Mouse (Mus musculus): Measurements from ENCODE around the gene Ribc2.

Ribc2 gene

DNA sequence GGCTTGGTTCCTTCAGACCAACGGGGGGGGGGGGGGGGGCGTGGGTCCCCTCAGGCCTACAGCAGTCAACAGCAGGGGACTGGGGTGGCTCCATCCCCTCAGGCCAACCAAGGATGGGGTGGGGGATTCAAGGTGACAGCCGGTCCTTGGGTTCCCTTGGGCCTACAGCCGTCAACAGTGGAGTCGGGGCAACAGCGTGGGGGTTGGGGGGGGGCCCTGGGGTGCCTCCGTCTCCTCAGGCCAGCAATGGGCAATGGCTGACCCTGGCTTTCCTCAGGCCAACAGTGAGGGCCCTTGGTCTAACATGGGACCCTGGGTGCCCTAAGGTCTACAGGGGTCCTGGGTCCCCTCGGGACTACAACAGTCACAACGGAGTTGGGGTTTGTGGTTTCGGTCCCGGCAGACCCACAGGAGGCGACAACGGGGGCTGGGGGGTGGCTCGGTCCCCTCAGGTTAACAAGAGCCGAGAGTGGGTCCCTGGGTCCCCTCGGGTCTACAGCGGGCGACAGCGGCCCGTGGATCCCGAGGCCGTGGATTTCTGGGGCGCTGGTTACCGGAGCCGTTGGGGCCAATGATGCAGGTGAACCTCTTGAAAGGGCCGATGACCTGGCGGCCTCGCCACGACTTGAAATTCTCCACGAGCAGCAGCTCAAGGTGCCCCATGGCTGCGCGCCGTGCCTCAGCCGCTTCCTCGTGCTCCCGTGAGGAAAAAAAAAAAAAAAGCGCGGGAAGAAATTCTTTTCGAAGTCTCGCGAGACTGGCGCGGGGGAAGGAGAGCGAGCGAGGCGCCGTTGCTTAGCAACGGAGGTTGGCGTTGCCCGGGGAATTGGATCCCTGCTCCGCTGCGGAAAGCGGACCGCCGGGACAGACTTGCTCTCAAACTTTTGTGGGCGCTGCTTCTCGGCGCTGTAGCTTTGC lies at the start of gene Ribc2, which contains the start of gene Smc1b:
Gene Ribc2 (plus strand): TSS at position 804 of the 918 bp plus-strand sequence.
Gene Smc1b (minus strand): TSS at position 690 of the 918 bp plus-strand sequence.
- no peak for DNase-seq (ENCODE audit: low read depth in 1 of 2, low spot score in 2 of 2)

DNA sequence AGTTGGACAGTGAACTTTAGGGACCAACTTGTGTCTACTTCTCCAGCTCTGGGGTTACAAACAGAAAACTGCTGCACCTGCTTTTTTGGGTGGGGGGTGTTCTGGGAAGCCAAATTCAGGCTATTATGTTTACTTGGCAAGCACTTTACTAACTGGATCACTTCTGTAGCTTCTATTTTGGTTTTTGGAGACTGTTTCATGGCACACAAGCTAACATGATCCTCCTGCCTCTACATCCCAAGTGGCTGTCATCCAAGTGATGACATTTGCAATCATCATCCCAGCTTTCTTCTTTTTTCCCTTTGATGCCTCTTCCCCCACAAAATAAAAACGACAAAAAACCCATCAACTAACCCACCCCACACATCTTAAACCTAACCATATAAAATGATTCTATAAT lies 46.2 kb upstream of the Ribc2 start:
- DNase-seq (ENCODE audit: low read depth in 1 of 2, low spot score in 2 of 2): no peak

DNA sequence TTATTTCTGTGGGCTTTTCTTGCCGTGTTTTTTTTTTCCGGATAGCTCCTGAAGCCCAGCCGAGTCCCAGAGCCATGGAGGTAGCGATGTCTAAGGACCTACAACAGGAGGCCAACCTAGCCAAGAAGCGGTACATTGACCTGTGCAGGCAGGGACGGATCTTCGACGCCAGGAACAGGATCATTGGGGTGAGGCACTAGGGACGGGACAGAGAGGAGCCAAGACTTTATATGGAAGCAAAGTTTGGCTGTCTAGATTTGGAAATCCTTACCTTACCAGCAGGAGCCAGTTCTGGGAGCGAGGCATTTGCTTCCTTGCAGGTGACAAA lies 279 bp downstream of the Ribc2 start:
- DNase-seq (ENCODE audit: low read depth in 1 of 2, low spot score in 2 of 2): no peak

DNA sequence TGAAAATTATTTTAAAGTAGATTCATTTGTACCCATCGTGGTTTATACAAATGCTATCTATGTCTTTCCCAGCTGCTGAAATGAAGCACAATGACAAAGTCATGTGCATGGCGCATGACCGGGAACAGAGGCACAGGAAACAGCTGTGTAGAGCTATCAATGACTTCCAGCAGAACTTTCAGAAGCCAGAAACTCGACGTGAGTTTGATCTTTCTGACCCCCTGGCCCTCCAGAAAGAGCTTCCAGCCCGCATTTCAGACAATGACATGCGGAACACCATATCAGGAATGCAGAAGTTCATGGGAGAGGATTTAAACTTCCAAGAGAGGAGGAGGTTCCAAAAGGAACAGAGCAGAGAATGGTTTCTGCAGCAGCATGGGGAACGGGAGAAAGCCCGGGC lies 3.3 kb downstream of the Ribc2 start:
- DNase-seq (ENCODE audit: low read depth in 1 of 2, low spot score in 2 of 2): no peak

DNA sequence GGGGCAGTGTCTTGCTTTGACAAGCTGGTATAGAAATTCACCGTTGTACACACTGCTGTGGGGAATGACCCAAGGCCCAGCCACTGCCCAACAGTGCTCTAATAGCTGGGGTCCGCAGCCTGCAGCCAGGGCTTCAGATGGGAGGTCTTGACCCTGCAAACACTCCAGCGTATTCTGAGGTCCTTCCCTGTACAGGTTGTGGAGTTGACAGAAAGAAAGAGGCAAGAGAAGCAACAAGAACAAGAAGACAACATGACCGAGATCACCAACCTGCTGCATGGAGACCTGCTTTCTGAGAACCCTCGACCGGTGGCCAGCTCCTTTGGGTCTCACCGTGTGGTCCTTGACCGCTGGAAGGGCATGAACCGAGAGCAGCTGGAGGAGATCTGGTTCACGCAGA lies 9.4 kb downstream of the Ribc2 start:
- DNase-seq (ENCODE audit: low read depth in 1 of 2, low spot score in 2 of 2): no peak

DNA sequence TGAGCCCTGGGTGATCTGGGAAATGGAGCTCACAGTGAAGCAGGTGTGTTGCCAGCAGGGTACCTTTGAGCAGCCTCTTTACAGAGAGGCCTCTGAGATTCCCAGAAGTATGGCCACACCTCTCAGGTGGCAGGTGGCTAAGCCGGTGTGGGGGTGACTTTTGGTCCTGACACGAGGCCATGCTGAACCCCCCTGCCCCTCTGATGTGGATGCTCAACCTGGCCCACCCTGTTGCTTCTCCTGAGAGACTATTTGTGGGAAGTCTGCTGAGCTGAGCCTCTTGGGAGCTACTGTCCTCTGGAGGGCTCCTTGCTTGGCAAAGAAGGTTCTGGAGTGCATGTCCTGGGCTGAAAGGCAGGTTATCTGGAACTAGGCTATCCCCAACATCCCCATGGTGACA lies 10.6 kb downstream of the Ribc2 start:
- no peak for DNase-seq (ENCODE audit: low read depth in 1 of 2, low spot score in 2 of 2)

DNA sequence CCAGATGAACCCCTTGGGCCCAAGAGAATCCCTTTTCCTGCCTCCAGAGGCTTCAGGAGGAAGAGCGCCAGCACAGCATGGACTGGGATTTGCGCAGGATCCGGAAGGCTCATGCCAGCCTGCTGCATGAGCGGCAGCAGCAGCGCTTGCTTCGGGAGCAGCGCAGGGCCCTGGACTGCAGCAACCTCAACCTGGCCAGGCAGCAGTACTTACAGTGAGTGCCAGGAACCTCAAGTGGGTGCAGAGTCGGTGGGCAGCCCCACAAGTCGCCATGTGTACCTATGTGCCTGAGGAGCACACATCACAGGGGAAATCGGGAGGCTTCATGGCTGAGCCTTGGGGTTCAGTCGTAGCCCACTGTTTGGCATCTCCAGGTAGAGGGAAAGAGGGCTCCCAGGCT lies 11.3 kb downstream of the Ribc2 start:
- DNase-seq (ENCODE audit: low read depth in 1 of 2, low spot score in 2 of 2): no peak

DNA sequence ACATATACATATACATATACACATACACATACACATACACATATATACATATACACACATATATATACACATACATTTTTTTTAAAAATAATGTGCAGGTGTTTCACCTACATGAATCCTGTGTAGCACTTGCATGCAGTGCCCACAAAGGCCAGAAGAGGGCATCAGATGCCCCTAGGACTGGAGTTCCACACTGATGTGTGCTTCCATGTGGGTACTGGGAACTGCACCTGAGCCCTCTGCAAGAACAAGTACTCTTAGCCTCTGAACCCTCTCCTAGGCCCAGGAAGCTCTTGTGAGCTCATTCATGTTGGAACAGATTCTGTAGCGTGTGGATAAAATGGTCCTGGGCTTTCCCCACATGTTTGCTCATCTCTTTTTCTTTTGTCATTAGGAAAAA lies 11.9 kb downstream of the Ribc2 start:
- no peak for DNase-seq (ENCODE audit: low read depth in 1 of 2, low spot score in 2 of 2)

DNA sequence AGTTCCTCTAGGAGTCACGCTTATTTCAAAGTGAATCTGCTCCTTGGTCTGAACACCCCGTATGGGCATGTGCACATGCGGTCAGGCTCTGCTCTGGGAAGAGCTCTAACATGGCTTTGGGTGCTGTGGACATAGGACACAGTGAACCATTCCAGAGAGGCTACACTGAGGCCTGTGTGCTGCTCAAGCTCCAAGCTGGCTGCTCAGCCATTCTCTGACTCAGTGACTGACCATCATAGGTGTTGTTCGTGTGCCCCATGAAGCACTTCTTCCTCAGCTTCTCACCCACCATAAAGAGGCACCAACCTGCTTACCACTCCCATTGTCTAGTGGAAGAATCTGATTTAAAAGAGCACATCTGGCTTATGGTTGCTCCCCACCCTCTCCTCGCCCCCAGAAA lies 12.4 kb downstream of the Ribc2 start:
- DNase-seq (ENCODE audit: low read depth in 1 of 2, low spot score in 2 of 2): no peak

DNA sequence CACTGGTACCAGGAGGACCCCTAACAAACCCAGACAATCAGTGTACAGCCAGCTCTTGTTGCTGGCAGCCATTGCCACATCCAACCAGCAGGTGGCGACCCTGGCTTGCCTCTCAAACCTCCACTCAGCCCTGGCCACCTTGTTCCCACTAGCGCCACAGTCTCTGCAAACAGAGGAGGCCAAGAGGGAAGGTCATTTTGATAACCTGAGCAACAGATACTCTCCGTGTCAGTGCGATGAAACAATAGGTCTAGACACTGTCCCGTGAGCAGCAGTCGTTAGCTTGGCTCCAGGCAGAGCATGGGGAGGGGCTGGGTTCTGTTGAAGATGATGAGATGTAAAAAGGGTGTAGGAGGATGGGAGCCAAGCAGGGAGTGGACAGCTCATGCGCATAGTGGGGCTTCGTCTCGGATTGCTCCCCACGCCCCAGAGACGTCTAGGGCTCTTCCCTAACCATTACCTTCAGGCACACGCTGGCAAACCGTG lies 19.6 kb downstream of the Ribc2 start:
- DNase-seq (ENCODE audit: low read depth in 1 of 2, low spot score in 2 of 2): no peak

DNA sequence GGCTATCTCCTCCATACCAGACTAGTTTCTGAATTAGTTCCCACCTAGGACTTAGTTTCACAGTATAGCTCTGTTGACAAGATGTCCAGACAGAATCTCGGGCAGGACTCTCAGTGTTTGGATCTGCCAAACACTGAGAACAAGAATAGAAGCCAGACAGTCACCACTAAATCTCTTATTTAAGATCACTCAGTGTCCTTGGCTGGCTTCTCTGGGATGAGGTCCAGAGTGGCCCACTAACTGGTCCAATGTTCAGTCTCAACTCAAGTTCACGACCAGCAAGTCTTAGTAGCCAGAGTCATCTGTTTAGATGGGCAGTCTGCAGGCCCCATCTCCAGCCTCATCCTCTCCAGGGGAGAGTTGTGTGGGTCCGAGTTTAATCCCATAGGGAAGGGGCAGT lies 20.7 kb downstream of the Ribc2 start:
- no peak for DNase-seq (ENCODE audit: low read depth in 1 of 2, low spot score in 2 of 2)

DNA sequence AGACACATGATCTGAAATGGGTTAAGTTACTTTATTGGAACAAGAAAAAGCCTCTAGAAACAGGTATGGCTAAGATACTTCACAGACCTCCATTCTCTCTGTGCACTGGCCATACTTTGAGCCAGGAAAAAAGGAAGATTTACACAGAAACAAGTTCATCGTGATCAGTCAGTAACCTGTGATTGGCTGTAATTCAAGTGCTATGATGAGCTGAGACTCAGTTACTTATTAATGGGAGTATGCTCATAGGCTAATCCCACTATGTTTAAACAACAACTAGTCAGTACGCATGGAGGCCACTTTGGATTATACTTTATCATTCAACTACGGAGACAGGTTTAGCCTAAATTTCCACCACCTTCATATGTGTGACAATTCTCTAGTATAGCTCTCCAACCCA lies 22.2 kb downstream of the Ribc2 start:
- no peak for DNase-seq (ENCODE audit: low read depth in 1 of 2, low spot score in 2 of 2)

DNA sequence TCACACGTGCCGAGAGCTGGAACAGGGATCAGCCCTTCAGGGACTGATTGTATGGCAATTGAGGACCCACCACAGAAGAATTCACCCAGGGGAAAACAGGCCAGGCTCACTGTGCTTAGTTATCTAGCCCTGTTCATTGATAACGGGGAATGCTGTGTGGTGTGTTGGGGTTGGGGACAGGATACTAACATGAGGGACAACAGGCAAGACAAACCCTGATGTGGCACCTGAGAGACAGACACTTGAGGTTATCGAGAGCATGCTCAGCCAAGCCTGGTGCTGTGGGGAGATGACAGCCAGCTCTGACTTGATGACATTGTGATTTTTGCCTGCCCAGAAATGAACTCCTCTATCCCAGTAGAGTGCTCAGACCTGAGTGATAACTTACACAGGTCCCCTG lies 24.3 kb downstream of the Ribc2 start:
- DNase-seq (ENCODE audit: low read depth in 1 of 2, low spot score in 2 of 2): no peak

DNA sequence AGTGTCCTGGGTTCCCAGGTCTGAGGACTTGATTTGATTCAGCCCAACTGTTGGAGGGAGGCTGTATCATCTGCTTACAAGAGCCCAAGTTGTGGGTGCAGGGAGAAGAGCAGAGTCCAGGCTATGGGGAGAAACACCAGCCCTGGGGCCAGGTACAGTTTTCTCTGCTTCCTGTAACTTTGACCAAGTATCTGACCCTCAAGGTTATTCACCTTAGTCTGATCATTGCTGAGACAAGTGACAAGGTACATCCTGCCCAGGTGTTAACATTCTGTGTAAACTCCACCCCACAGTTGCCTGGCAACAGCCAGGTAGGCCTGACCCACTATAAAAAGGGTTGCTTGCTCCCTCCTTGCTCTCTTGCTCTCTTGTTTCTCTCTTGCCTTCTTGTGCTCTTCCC lies 29.5 kb downstream of the Ribc2 start:
- no peak for DNase-seq (ENCODE audit: low read depth in 1 of 2, low spot score in 2 of 2)

DNA sequence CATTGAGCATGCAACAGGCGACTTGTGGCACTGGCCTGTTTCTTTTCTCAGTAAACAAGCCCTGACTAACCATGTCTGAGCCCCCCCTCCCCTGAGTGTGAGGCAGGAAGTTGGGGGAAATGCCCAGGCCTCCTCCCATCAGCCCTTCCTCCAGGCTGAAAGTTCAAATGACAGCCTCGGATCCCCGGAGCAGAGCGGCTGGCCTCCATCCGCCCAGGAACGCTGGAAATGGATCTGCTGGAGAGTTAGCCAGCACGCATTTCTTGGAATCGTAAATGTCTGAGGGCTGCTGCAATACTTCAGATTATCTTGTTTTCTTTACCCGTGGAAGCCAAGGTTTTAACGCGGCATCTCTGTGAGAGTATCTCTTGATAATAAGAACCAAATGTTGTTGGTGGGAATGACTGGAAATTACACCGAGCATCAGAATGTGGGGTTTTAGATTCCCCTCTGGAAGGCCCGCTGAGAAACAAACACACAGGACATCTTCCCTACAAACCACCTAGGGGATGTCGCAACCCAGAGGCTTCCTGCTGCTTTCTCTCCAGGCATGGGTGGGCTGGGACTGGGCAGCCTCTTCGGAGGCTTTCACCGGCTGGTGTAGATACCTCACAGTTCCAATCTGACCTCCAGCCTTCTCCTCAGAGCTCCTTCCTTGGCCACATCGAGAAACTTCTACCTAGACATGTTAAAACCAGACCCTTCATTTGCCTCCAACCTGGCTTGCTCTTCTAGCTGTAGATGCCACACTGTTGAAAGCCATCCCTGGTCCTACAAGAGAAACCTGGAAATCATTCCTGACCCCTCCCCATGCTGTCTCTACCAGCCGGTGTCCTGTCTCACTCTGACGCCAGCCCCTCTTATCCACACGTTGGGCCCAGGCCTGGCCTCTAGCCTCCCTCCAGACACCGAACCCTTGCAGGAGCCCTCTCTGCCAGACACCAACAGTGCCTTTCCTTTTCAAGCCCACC lies 31.1 kb downstream of the Ribc2 start:
- DNase-seq (ENCODE audit: low read depth in 1 of 2, low spot score in 2 of 2): no peak

DNA sequence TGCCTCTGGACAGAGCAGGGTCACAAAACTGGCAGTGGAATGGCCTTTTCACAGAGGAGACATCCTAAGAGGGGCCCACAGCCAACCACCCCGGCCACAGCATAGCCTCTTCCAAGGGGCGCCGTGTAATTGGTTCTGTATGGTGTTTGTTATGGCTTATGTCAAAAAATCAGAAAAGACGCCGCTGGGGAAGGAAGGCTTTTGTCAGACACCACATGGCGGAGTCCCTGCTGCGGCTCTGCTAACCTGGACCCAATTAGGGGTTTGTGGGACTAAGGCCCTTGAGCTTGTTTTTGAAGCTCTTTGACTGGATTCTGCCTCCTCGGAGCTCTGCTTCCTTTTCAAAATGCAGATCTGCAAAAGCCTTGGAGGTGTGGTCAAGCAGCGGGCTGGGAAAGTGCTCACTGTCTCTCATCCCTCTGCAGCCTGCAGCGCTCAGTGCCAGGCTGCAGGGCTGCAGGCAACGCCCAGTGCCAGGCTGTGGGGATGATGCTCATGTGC lies 34.6 kb downstream of the Ribc2 start:
- DNase-seq (ENCODE audit: low read depth in 1 of 2, low spot score in 2 of 2): no peak

DNA sequence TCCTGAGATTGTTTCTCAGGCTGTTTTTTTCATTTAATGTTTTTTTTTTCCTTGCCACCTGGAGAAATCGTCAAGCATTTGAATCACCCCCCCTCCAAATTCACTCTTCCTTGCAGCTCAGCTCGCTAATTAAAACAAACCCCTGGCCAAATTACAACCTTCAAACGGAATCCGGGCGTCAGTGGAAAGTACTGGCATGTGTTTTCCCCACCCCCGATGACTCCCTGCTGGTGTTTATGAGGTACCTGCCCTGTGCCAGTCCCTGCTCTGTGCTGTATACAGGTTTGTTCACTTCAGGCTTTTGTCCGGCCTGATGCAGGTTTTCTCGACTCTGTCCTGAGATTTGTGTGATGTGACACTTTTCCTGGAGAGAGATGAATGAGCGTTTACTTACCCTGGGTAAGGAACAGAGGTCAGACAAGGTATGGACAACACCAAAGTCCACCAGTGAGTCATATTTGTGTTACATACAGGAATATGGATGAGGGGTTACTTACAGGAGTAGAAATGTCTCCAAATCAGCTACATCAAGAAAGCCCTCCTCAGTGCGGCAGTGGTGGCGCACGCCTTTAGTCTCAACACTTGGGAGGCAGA lies 35.3 kb downstream of the Ribc2 start:
- no peak for DNase-seq (ENCODE audit: low read depth in 1 of 2, low spot score in 2 of 2)

DNA sequence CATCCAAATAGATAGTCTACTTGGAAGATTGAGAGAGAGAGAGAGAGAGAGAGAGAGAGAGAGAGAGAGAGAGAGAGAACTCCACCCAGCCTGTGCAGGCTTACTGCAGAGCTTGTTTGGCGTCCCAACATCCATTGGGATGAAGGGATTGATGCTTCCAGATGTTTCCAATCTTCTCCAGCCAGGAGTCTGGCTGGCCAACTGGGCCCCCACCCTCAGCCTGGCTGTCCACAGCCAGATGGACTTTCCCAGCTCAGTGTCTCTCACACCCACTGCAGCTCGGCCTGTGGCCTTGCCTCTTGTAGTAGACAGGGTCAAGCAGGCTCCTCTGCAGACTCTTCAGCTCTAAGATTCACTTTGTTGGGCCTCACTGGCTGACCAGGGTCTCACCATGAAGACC lies 40.2 kb downstream of the Ribc2 start:
- no peak for DNase-seq (ENCODE audit: low read depth in 1 of 2, low spot score in 2 of 2)

DNA sequence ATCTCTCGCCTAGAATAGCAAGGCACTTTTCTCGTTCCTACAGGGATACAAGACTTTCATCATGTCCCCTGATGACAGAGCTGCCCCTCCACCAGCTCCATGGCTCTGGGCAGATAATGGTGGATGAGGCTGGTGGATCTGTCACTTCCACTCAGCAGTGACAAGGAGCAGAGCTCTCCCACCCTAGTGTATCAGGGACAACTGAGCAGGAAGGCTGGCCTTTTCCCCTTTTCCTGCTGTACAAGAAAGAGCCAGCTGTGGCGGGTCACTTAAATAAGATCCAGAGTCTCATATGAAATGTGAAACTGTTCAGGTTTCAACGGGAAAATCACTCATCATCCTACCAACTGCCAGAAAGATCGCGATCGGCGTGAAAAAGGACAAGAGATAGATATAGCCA lies 41.5 kb downstream of the Ribc2 start:
- DNase-seq (ENCODE audit: low read depth in 1 of 2, low spot score in 2 of 2): no peak

DNA sequence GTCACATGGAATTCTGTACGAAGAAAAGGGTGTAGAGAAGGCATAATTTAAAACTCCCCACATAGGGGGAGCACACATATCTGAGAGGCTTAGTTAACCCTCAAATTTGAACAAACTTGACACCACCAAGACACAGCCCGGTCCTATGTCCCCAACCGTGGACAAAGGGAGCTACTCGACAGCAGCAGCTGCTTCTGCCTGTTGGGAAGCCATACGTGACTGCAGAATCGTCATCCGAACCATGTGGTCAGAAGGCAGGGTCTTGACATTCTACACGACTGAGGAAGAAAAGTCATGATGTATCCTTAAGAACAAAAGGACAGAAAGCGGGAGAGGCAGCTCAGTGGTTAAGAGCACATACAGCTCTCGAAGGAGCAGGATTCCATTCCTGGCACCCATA lies 42.2 kb downstream of the Ribc2 start:
- no peak for DNase-seq (ENCODE audit: low read depth in 1 of 2, low spot score in 2 of 2)

DNA sequence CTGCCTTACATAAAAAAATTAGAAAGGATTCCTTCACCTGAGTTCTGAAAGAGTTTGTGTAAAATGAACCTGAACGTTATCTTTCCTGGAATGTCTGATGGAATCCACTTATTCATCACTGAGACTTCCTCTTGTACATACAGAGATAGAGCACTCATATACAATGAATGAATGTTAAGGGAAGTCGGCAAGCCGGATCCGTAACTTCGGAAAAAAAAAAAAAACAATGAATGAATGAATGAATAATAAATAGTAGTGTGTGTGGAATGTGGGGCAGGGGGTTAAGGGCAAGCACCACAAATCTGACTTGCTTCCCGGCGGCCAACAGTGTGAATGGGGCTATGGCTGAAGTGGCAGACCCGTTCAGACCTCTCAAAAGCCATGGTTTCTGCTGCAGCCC lies 45.7 kb downstream of the Ribc2 start:
- no peak for DNase-seq (ENCODE audit: low read depth in 1 of 2, low spot score in 2 of 2)

Measured in monocyte, adult 2 months (primary cell).